Mouse (Mus musculus): ENCODE data around the gene Tnfaip1. TPM values are rescaled to one million over a fixed set of nuclear protein-coding genes. Genes with fewer than 3 reads are reported as not detected.
A peak's percentile ranks its signal among the peaks of the same experiment; 100 is the strongest.

Tnfaip1 gene
- polyA plus RNA-seq, 1 experiment from 2014 or later, result 16.9 TPM

GRCm38 (mm10) chr11:78499004-78499403 is 37.1 kb downstream of the Tnfaip1 start, which contains the start of gene Vtn:
TSS of gene Vtn (plus strand) at chr11:78499091.
- H3K9ac ChIP-seq (ENCODE audit: low read depth, low read length), result peak within 1 kb of the TSS; percentile 50
- 50% methylated on average over 7 of the region's 7 CpGs for WGBS (ENCODE audit: insufficient replicate concordance)
- peak; percentile 57 for ATAC-seq (ENCODE audit: low read depth)
- peaks cover 13% of the 10 kb centered on the region for H3K4me1 ChIP-seq (ENCODE audit: control insufficient read depth, low read depth, low read length)
- H3K4me3 ChIP-seq (ENCODE audit: low read depth, low read length), result peak within 1 kb of the TSS; percentile 56
- H3K36me3 ChIP-seq (ENCODE audit: control insufficient read depth, insufficient read depth), result no peaks in the 10 kb centered on the region
- peak within 1 kb of the TSS; percentile 77 for H3K27ac ChIP-seq (ENCODE audit: low read length)
- peak within 1 kb of the TSS; percentile 57 for H3K4me2 ChIP-seq (ENCODE audit: low read depth, low read length)
- no peaks in the 10 kb centered on the region for H3K9me3 ChIP-seq (replicated peaks; ENCODE audit: control insufficient read depth, low read length)
- H3K27me3 ChIP-seq (ENCODE audit: control insufficient read depth, insufficient read depth, low read depth, low read length), result peaks cover 49% of the 10 kb centered on the region

GRCm38 (mm10) chr11:78497544-78498522 is 38.3 kb downstream of the Tnfaip1 start, which contains the start of gene Sarm1:
TSS of gene Sarm1 (minus strand) at chr11:78497754.
- H3K9ac ChIP-seq (ENCODE audit: low read depth, low read length), result no peak within 1 kb of the TSS; the same call in 1 of the 2 replicates
- no peaks in the 10 kb centered on the region for H3K9me3 ChIP-seq (replicated peaks; ENCODE audit: control insufficient read depth, low read length)
- H3K36me3 ChIP-seq (ENCODE audit: control insufficient read depth, insufficient read depth), result no peaks in the 10 kb centered on the region
- peaks cover 49% of the 10 kb centered on the region for H3K27me3 ChIP-seq (ENCODE audit: control insufficient read depth, insufficient read depth, low read depth, low read length)
- peak within 1 kb of the TSS; percentile 57 for H3K4me2 ChIP-seq (ENCODE audit: low read depth, low read length)
- ATAC-seq (ENCODE audit: low read depth), result peak; percentile 78
- H3K27ac ChIP-seq (ENCODE audit: low read length), result peak within 1 kb of the TSS; percentile 77
- H3K4me1 ChIP-seq (ENCODE audit: control insufficient read depth, low read depth, low read length), result peaks cover 13% of the 10 kb centered on the region
- peak within 1 kb of the TSS; percentile 53 for H3K4me3 ChIP-seq (ENCODE audit: low read depth, low read length)
- WGBS (ENCODE audit: insufficient replicate concordance), result 2% methylated on average over 36 of the region's 36 CpGs

- H3K9me3 ChIP-seq (replicated peaks; ENCODE audit: control insufficient read depth, low read length), result no peaks in the 10 kb centered on the region
- H3K9ac ChIP-seq (ENCODE audit: low read depth, low read length), result no peak overlapping the region
- H3K4me1 ChIP-seq (ENCODE audit: control insufficient read depth, low read depth, low read length), result peaks cover 13% of the 10 kb centered on the region
- H3K27ac ChIP-seq (ENCODE audit: low read length), result no peak overlapping the region
- H3K4me3 ChIP-seq (ENCODE audit: low read depth, low read length), result peak overlapping the region; percentile 53
- H3K27me3 ChIP-seq (ENCODE audit: control insufficient read depth, insufficient read depth, low read depth, low read length), result peaks cover 49% of the 10 kb centered on the region
- 3% methylated on average over 44 of the region's 44 CpGs for WGBS (ENCODE audit: insufficient replicate concordance)
- no peak for ATAC-seq (ENCODE audit: low read depth)
- no peaks in the 10 kb centered on the region for H3K36me3 ChIP-seq (ENCODE audit: control insufficient read depth, insufficient read depth)
- peak overlapping the region; percentile 57 for H3K4me2 ChIP-seq (ENCODE audit: low read depth, low read length)
Measured at GRCm38 (mm10) chr11:78497071-78497541, 39.0 kb downstream of the Tnfaip1 start.

- WGBS (ENCODE audit: insufficient replicate concordance), result 5% methylated on average over 6 of the region's 6 CpGs
- peaks cover 57% of the 10 kb centered on the region for H3K27me3 ChIP-seq (ENCODE audit: control insufficient read depth, insufficient read depth, low read depth, low read length)
Measured at GRCm38 (mm10) chr11:78495904-78496303, 40.2 kb downstream of the Tnfaip1 start.

GRCm38 (mm10) chr11:78490781-78491241 is 45.3 kb downstream of the Tnfaip1 start:
- Histone ChIP-seq H3K4me1 (ENCODE audit: control insufficient read depth, low read depth, low read length) (no peaks in the 10 kb centered on the region), H3K9ac (ENCODE audit: low read depth, low read length) (no peak overlapping the region), H3K27ac (ENCODE audit: low read length) (no peak overlapping the region), H3K4me3 (ENCODE audit: low read depth, low read length) (0 out of 2 replicates have a peak overlapping the region, but pooled peaks have one; percentile 18), H3K36me3 (ENCODE audit: control insufficient read depth, insufficient read depth) (no peaks in the 10 kb centered on the region), H3K4me2 (ENCODE audit: low read depth, low read length) (peak overlapping the region; percentile 41), H3K27me3 (ENCODE audit: control insufficient read depth, insufficient read depth, low read depth, low read length) (peaks cover 65% of the 10 kb centered on the region), H3K9me3 (replicated peaks; ENCODE audit: control insufficient read depth, low read length) (no peaks in the 10 kb centered on the region)
- ATAC-seq (ENCODE audit: low read depth), result peak; percentile 37; the same call in 1 of the 2 replicates
- WGBS (ENCODE audit: insufficient replicate concordance), result 12% methylated on average over 48 of the region's 48 CpGs

More at GRCm38 (mm10) chr11:78495904-78496303, 40.2 kb downstream of the Tnfaip1 start:
- Histone ChIP-seq H3K9me3 (replicated peaks; ENCODE audit: control insufficient read depth, low read length) (no peaks in the 10 kb centered on the region), H3K4me3 (ENCODE audit: low read depth, low read length) (no peak overlapping the region), H3K27ac (ENCODE audit: low read length) (no peak overlapping the region), H3K9ac (ENCODE audit: low read depth, low read length) (no peak overlapping the region), H3K4me1 (ENCODE audit: control insufficient read depth, low read depth, low read length) (peaks cover 13% of the 10 kb centered on the region), H3K4me2 (ENCODE audit: low read depth, low read length) (no peak overlapping the region), H3K36me3 (ENCODE audit: control insufficient read depth, insufficient read depth) (no peaks in the 10 kb centered on the region)
- ATAC-seq (ENCODE audit: low read depth), result no peak

DNA sequence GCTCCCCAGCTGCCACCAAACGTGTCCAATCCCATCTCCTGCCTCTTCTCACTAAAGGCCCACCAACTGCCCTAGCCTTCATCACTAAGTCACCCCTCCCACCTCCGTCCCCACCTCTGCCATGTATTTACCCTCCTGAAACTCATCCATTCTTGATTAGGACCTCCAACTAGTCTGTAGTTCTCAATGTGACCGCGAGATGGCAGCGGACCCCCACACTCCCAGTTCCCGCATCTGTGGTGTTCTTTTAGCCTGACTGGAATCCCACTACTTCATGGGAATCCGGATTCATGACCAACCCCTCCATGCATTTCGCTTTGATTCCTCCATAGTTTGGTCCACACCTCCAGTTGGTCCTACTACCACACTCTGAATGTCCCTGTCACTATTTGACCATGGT is 48.0 kb downstream of the Tnfaip1 start:
- no peak for ATAC-seq (ENCODE audit: low read depth)
- Histone ChIP-seq H3K4me2 (ENCODE audit: low read depth, low read length) (no peak overlapping the region), H3K4me1 (ENCODE audit: control insufficient read depth, low read depth, low read length) (no peaks in the 10 kb centered on the region), H3K4me3 (ENCODE audit: low read depth, low read length) (no peak overlapping the region), H3K9ac (ENCODE audit: low read depth, low read length) (no peak overlapping the region), H3K27me3 (ENCODE audit: control insufficient read depth, insufficient read depth, low read depth, low read length) (peaks cover 52% of the 10 kb centered on the region), H3K27ac (ENCODE audit: low read length) (no peak overlapping the region), H3K9me3 (replicated peaks; ENCODE audit: control insufficient read depth, low read length) (no peaks in the 10 kb centered on the region), H3K36me3 (ENCODE audit: control insufficient read depth, insufficient read depth) (no peaks in the 10 kb centered on the region)
- WGBS (ENCODE audit: insufficient replicate concordance), result 2% methylated on average over 8 of the region's 8 CpGs

DNA sequence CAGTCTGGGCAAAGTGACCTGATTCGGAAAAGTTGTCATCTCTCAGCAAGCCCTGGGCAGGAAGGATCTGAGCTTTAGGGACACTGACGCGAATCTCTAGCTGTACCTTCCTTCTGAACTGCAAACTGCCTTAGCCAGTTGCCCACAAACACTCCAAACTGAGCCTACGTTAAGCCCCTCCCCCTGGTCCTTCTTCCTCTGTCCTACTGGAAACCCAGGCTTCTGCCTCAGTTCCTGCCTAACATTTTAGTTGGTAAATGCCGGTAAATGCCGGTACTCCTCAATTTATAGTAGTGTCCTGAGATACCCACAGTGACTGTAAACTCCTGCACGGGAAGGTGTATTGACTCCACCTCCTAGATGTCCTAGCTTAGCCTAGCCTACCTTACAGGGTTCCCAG is 52.5 kb downstream of the Tnfaip1 start:
- no peaks in the 10 kb centered on the region for H3K9me3 ChIP-seq (replicated peaks; ENCODE audit: control insufficient read depth, low read length)
- no peak for ATAC-seq (ENCODE audit: low read depth)
- no peaks in the 10 kb centered on the region for H3K4me1 ChIP-seq (ENCODE audit: control insufficient read depth, low read depth, low read length)
- no peak overlapping the region for H3K4me2 ChIP-seq (ENCODE audit: low read depth, low read length)
- H3K27ac ChIP-seq (ENCODE audit: low read length), result no peak overlapping the region
- WGBS (ENCODE audit: insufficient replicate concordance), result 40% methylated on average over 7 of the region's 7 CpGs
- no peak overlapping the region for H3K4me3 ChIP-seq (ENCODE audit: low read depth, low read length)
- H3K9ac ChIP-seq (ENCODE audit: low read depth, low read length), result no peak overlapping the region
- H3K27me3 ChIP-seq (ENCODE audit: control insufficient read depth, insufficient read depth, low read depth, low read length), result peaks cover 21% of the 10 kb centered on the region
- H3K36me3 ChIP-seq (ENCODE audit: control insufficient read depth, insufficient read depth), result no peaks in the 10 kb centered on the region

- no peak for ATAC-seq (ENCODE audit: low read depth)
- Histone ChIP-seq H3K4me2 (ENCODE audit: low read depth, low read length) (no peak overlapping the region), H3K9me3 (replicated peaks; ENCODE audit: control insufficient read depth, low read length) (no peaks in the 10 kb centered on the region), H3K4me1 (ENCODE audit: control insufficient read depth, low read depth, low read length) (no peaks in the 10 kb centered on the region), H3K27me3 (ENCODE audit: control insufficient read depth, insufficient read depth, low read depth, low read length) (no peaks in the 10 kb centered on the region), H3K36me3 (ENCODE audit: control insufficient read depth, insufficient read depth) (no peaks in the 10 kb centered on the region), H3K27ac (ENCODE audit: low read length) (no peak overlapping the region), H3K9ac (ENCODE audit: low read depth, low read length) (no peak overlapping the region), H3K4me3 (ENCODE audit: low read depth, low read length) (no peak overlapping the region)
- WGBS (ENCODE audit: insufficient replicate concordance), result 25% methylated on average over 3 of the region's 3 CpGs
Measured at GRCm38 (mm10) chr11:78475289-78475688, 60.8 kb downstream of the Tnfaip1 start.

Measured in liver, embryonic 16.5 days (tissue).